Mouse (Mus musculus) embryonic fibroblast, embryonic 13.5 days (primary cell): ENCODE results near the gene Mepe.

Experiments used
- CTCF ChIP-seq: IDR thresholded peaks from 2 replicates; pipeline ENCODE4 v1.5.1; 2011; ENCODE audit warnings: mild to moderate bottlenecking, control low read depth, low read length, moderate library complexity, borderline replicate concordance; ENCODE audit not compliant: insufficient read depth
- POLR2A ChIP-seq: IDR thresholded peaks from 2 replicates; pipeline ENCODE4 v1.6.1; 2011; ENCODE audit warnings: low read depth, mild to moderate bottlenecking, control low read depth, low read length, moderate library complexity

- TF ChIP-seq POLR2A, result no peak
- no peak for TF ChIP-seq CTCF
These were observed 1.8 kb downstream of the Mepe start for GRCm38 (mm10) chr5:104326884-104327283.
